Mouse (Mus musculus): ENCODE results near the gene Tpm3.
A peak's percentile ranks its signal among the peaks of the same experiment; 100 is the strongest.

Tpm3 gene

DNA sequence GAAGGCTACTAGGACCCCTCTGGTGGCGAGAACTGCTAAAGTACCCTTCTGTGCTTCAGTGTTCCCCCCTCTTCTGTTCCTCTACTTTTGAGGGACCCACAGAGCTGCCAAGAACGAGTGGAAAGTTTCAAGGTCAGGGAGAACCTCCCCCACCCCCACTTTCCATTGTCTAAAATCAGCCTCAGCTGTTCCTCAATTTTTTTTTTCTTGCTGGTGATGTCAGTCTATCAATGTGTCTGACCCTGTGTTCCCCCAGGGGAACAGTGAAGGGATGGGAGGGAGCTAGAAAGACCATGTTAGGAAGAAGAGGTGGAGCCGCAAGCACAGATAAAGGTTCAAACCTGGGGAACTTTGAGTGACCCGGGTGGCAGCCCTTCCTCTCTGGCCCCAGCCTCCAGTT, at the start of gene Tpm3:
TSS of gene Tpm3 (plus strand) at position 356 of the 400 bp plus-strand sequence.
- no peak for DNase-seq

- no peak for DNase-seq
These were observed 37.8 kb upstream of the Tpm3 start for GRCm38 (mm10) chr3:90034653-90035052.

DNA sequence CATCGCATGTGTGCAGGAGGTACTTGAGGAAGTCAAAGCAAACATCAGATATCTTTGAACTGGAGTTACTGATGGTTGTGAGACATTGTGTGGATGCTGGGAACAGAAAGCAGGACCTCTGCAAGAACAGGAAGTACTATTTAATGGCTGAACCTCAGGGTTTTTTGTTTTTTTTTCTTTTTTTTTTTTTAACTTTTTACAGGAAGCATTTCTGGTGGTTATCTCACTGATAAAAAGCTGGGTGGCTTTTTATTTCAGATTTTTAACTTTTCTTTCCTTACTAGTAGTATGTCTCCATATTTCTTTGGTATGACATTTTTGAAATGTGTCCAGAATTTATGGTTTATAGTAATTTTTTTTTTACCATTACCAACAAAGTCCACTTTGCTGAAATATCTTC, 36.2 kb upstream of the Tpm3 start:
- DNase-seq = no peak

GRCm38 (mm10) chr3:90049691-90050090, 22.8 kb upstream of the Tpm3 start:
- no peak for DNase-seq

GRCm38 (mm10) chr3:90051441-90052350, 20.8 kb upstream of the Tpm3 start, which contains the start of gene 4933434E20Rik:
Gene 4933434E20Rik (plus strand): TSS chr3:90051636.
- no peak for DNase-seq

DNA sequence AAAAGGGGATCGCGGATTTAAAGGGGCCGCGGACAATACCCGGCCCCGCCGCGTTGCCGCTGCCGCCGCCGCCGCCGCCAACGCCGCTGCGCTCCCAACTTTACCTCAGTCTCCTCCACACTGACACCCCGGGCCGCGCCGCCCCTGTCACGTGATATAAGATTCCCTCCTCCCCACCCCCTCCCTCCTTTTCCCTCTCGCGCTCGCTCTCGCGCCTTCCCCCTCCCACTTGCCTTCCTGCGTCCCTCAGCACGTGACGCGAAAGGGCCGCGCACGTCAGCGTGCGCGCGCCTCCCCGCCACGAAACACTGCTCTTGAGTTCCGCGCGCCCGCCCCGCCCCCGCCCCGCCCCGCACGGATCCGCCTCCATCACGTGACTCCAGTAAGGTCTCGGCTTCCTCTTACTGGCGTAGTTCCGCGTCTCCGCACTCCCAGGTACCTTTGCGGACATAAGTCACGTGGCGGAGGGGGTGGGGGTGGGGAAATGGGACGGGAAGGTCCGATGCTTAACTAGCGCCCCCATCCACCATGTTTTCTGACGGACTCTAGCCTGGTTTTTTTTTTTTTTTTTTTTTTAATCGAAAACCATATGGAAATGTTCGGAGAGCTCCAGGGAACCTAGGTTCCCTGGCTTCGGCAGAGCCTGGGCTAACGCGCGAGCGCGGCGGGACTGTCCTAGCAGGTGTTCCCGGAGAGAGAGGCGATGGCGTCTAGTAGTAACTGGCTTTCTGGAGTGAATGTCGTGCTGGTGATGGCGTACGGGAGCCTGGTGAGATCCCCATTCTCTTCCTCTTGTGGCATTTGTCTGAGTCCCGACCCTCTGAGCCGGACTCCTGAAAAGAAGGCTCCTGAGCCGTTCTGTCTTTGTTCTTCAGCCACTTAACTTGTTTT, 19.9 kb upstream of the Tpm3 start, which contains the start of gene Ubap2l:
TSS of gene Ubap2l (minus strand) at position 278 of the 891 bp plus-strand sequence.
- DNase-seq = peak; percentile 90 to 95

DNA sequence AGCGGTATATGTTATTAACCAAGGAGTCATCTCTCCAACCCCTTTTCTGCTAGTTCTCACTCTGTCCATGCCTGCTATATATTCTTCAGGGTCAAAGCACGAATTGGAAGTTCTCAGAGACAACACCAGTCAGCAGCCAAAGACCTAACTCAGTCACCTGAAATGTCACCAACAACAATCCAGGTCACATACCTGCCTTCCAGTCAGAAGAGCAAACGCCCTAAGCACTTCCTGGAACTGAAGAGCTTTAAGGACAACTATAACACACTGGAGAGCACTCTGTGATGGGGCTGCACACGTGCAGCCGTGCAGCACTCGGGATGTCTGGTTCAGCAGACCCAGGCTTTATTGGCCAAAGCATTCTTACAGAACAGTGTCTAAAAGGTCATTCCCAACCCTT, 10.9 kb upstream of the Tpm3 start:
- no peak for DNase-seq

- no peak for DNase-seq
These were observed 9.9 kb upstream of the Tpm3 start for GRCm38 (mm10) chr3:90062539-90062938.

DNA sequence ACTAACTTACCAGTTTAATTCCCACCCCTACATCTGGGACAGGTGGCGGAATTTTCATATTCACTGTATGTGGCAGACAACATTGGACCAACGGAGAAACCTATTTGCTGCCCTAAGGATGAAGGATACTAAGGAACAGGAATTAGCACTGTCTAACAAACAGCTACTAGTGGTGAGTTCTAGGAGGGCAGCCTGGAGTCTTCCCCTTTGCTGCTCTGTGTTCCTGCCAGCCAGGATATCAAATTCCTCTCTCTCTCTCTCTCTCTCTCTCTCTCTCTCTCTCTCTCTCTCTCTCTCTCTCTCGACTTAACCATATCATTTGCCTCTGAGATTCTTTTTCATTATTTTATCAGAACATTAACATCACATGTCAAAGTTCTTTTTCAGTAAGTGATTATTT, 8.1 kb upstream of the Tpm3 start:
- no peak for DNase-seq

DNA sequence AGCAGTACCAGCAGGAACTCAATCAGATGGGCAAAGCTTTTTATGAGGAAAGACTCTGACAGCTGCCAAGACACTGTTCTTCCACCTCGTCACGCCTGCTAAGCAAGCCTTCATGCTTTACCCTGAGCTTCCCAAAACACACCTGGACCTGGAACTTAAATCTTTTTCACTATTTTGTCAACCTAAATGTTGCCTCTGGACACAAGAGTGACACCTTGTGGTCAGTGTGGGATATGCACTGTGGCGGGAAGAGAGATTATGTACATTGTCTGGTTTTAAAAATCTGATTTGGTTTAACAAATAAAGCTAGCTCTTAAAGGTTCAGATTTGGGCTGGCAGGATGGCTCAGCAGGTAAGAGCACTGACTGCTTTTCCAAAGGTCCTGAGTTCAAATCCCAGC, 6.9 kb upstream of the Tpm3 start:
- peak; percentile 41 to 51 for DNase-seq

DNA sequence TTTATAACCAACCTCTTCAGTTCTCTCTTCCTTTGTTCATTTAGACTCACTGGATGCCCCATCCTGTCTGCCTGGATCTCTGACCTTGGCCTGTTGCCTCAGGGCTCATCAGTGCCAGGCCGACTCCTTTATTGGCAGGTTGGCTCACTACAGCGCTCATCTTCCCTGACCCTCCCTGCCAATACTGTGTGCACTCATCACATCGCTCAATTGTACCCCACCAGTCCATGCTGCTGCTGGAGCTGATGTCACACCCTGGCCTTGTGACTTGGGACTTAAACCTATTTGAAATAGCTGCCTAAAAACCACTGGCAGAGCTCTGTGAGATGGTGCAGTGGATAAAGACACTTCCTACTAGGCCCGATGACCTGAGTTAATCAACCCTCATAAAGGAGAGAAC, 4.6 kb upstream of the Tpm3 start:
- DNase-seq = no peak

- DNase-seq = no peak
These were observed 2.8 kb upstream of the Tpm3 start for GRCm38 (mm10) chr3:90069688-90070087.

DNA sequence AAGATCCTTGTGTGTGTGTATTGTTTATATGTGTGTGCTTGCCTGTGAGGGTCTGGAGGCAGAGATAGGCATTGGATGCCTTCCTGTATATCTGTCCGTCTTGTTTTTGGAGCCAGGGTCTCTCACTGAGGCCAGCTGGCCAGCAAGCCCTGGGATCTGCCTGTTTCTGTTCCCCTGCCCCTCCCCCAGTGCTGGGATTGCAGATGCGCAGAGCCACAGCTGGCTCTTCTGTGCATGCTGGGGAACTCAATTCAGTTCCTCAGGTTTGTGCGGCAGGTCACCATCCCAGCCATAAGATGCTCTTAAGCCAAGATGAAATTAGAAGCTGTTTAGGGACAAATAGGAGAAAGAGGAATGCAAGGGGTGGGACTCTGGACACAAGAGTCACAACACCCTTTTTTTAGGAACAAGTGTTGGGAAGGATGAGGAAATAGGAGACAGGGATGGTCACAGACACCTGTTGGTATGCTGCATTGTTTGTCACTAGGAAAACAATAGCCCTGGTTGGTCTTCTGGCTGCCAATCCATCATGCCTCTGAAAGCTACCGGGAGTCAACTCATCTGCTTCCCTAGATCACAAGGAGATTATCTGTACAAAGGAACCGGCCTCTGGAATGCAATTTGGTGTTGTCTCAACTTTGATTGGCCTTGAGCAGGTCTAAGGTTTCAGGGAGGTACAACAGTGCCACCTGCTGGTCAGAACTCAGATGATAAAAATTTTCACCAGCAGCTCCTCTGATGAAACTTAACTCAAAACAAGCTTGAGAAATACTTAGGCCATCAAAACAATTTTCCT, 4.7 kb downstream of the Tpm3 start:
- DNase-seq = peak; percentile 77 to 85

DNA sequence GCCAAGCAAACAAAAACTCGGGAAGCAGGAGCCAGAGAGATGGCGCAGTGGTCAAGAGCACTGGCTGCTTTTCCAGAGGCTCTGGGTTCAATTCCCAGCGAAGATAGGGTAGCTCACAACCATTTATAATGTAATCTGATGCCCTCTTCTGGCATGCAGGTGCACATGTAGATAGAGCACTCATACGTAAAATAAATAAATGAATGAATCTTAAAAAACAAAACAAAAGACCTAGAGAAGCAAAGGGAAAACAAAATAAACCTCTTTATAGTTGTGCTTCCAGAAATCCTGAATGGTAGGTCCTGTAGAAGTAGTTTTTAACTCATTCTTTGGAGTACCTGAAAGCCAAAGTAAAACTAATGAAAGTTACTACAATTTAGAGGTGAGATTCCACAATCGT, 5.8 kb downstream of the Tpm3 start:
- no peak for DNase-seq

GRCm38 (mm10) chr3:90079133-90079762, 6.8 kb downstream of the Tpm3 start:
- peak; percentile 84 to 88 for DNase-seq

- peak; percentile 15 to 31 for DNase-seq
These were observed 7.5 kb downstream of the Tpm3 start for GRCm38 (mm10) chr3:90079763-90080497.

GRCm38 (mm10) chr3:90080498-90080863, 8.0 kb downstream of the Tpm3 start:
- DNase-seq = no peak

DNA sequence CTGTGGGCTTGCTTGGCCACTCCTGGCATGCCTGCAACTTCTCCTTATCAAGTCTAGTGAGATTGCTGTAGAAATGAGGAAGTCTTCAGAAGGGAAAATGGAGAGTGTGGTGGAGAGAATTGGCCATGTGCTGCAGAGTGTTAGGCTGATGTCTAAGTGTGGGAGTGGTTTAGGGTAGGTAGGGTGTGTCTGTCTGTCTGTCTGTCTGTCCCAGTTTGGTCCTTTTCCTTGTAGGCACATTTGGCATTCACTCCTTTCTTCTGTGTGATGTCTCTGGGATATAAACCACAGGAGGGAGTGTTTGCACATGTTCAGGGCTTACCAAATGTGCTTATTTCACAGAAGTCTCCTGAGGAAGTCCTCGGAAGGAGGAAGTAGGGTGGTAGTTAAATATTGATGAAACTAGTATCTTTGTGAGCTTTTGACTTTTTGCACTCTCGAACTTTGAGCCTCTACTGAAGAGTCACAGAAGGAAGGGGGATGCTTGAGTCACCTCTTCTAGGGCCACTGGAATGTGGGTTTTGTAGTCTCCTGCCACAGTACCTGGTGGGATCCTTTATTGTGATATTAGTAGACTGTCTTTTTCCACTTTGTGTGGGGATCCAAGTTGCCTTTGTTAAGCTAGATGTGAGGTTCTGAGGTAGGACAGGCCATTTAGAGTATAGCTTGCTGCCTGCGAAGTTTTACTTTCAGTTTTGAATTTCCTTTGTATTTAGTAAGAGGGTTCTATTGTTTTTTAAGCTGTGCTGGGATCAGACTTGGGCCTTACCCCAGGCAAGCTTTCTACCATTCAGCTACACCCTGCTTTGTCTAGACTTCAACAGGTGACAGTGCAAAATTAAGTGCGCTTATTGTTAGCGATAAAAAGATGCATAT, 9.2 kb downstream of the Tpm3 start:
- no peak for DNase-seq

GRCm38 (mm10) chr3:90083034-90083433, 10.6 kb downstream of the Tpm3 start:
- DNase-seq = peak; percentile 22 to 38

DNA sequence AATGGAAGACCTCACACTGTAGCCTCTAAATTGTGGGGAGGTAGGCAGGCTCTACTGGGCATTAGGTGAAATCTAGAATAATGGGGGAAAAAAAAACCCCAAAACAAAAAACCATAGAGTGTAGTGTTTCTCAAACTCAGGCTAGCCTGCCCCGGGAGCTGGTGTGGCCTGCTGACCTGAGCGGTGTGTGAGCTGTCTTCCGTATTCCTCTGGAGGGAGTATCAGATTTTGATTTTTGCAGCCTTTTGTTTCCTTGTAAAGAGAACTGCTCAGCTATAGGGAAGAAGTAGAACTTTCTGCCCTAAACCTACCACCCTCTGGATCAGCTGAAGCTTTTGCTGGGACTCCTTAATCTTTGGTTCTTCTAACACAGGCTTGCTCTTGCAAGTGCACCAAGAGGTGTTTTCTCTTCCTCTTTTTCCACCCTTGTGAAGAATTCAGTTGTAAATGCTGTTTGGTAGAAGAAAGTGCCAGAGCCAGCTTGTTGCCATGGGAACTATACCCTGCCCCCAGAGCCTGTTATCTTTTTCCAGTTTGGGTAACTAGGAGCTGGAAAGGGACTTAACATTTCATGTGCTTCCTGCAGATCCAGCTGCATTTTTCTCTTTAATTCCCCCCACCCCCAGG, 11.4 kb downstream of the Tpm3 start:
- no peak for DNase-seq

All from cerebellum, postnatal 36 days (tissue).